In genomic region chr11:75772562-75772961, GRCm38 (mm10) we compare ENCODE assay signal across 14 mouse cellular contexts. TPM values are rescaled to one million over a fixed set of nuclear protein-coding genes. Genes with fewer than 3 reads are reported as not detected.
"Had no signal": no experiment of that assay in that cellular context is flagged by ENCODE, and none has a peak within 500 bp of the region (broad histone marks: within the 10 kb centered on the region; RNA-seq: fewer than 3 reads in every experiment).

No protein-coding gene starts in this region.

- DNase-seq: kidney, adult 9 months; kidney, postnatal 14 days; kidney, postnatal 4 days; layer of hippocampus, adult 9-11 months; liver; lung, adult 18-20 months; lung, postnatal 10 days; lung, postnatal 36 days; retina, postnatal 1 day; right cerebral cortex, postnatal 25 days; spleen, adult 18-20 months; thymus, postnatal 36 days had no signal

RNA-seq across cellular contexts. Expression of gene Doc2b, which starts 23.3 kb away (rescaled TPM):
- total RNA-seq: monocyte, adult 5-6 weeks; neutrophil, adult 5-6 weeks had no signal
